Mouse (Mus musculus) midbrain, embryonic 13.5 days (tissue): ENCODE measurements at regions not wholly inside any gene's neighbourhood (a gene's known extent, or its start where the extent isn't known, plus 50 kb on each side); places are given as distances from the start of the nearest gene placed in this dataset.

Experiments used
- ATAC-seq: fragments of 200-750 bp; cut with Nextera tagmentation; 2 replicates; pipeline ENCODE4 v1.8.0; 2017; ENCODE audit warnings: mild to moderate bottlenecking, moderate TSS enrichment, moderate library complexity
- H3K27ac ChIP-seq: fragments of 300-500 bp; sonication (generic); 2 replicates; pipeline ENCODE4 v1.5.1; 2015; ENCODE audit warnings: inconsistent platforms, mild to moderate bottlenecking, moderate library complexity
- H3K27me3 ChIP-seq: fragments of 300-500 bp; sonication (generic); 2 replicates; pipeline ENCODE4 v1.6.1; 2015; ENCODE audit warnings: mild to moderate bottlenecking, inconsistent platforms
- H3K36me3 ChIP-seq: fragments of 300-500 bp; sonication (generic); 2 replicates; pipeline ENCODE4 v1.6.1; 2015; ENCODE audit warnings: mild to moderate bottlenecking, inconsistent platforms
- H3K4me1 ChIP-seq: fragments of 300-500 bp; sonication (generic); replicated peaks from 2 replicates; pipeline ENCODE4 v1.6.1; 2015; ENCODE audit warnings: inconsistent platforms
- H3K4me2 ChIP-seq: fragments of 300-500 bp; sonication (generic); replicated peaks from 2 replicates; pipeline ENCODE4 v1.6.1; 2015; ENCODE audit warnings: moderate library complexity, mild to moderate bottlenecking, inconsistent platforms
- H3K4me3 ChIP-seq: fragments of 300-500 bp; sonication (generic); replicated peaks from 2 replicates; pipeline ENCODE4 v1.5.1; 2015; ENCODE audit warnings: mild to moderate bottlenecking, inconsistent platforms
- H3K9ac ChIP-seq: fragments of 300-500 bp; sonication (generic); replicated peaks from 2 replicates; pipeline ENCODE4 v1.6.1; 2015; ENCODE audit warnings: mild to moderate bottlenecking, inconsistent platforms
- H3K9me3 ChIP-seq: fragments of 300-500 bp; sonication (generic); 2 replicates; pipeline ENCODE4 v1.6.1; 2016; ENCODE audit warnings: mild to moderate bottlenecking, inconsistent platforms
- WGBS: fragments of 180-500 bp; shearing (Covaris S2); methylation state at CpG from one replicate; pipeline ENCODE4 v1.1.7; 2015; 5-methylcytosine and 5-hydroxymethylcytosine counted together

DNA sequence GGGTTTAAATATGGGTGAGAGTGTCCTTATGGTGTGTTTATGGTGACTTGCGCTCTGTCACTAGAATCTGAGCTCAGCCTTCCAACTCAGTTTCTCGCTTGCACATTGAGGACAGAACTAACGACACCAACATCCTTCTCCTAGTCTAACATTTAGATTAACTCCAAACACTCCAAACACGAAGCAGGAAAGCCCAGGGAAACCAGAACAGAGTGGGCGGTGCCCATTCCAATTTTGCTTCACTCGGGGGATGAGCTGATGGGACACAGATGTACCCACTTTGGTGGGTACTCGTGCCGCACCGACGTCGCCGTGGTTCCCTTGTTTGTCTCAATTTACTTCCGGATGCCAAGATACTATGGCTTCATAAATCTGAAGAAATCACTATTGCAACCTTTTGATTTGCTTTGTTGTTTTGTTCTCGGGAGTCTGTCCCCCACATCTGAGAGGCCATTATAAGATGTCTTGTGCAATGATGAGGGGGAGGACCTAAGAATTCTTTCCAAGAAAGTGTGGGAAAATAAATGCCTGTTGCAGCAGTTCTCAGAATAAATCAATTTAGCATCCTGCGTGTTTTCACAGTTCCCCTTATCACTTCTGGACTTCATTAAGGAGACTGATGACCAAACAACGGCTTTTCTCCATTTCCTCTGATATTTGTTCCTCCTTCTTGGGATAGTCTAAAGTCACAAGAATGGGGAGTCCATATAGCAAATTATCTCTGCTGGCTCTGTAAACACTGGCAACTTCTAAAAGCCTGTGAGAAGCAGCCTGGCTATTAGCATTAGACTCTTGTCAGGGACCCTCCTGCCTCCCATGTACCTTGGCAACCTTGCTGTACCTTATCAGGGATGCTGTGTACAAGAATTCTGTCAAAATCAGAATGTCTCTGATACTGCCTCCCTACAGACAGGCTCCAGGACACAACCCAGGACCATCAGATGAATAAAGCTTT is 96.2 kb upstream of the Klf9 start:
- H3K4me1 ChIP-seq = no peaks in the 10 kb centered on the region
- no peak overlapping the region for H3K4me2 ChIP-seq
- no peaks in the 10 kb centered on the region for H3K36me3 ChIP-seq
- H3K4me3 ChIP-seq = no peak overlapping the region
- 91% methylated on average over 16 of the region's 16 CpGs for WGBS
- H3K9me3 ChIP-seq = no peaks in the 10 kb centered on the region
- H3K27ac ChIP-seq = no peak overlapping the region
- no peaks in the 10 kb centered on the region for H3K27me3 ChIP-seq
- H3K9ac ChIP-seq = no peak overlapping the region
- ATAC-seq = no peak

DNA sequence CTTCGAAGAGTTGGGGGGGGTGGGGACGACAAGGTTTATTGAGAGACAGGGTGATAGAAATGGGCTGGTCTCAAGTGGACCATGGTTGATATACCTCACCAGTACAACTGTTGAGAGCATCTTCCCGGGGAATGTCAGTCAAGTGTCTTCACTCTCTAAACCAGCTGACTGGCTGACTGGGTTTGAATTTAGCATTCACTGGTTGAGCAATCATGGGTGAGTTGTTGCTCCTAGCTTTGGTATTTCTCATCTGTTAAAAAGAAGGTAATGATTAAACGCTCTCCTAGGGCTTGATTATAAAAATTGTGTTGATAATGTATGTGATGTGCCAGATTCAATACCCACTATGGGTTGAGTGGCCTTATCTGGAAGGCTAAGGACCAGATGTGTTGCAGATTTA is 89.6 kb upstream of the Klf9 start:
- Histone ChIP-seq H3K4me2 (no peak overlapping the region), H3K9ac (no peak overlapping the region), H3K27ac (no peak overlapping the region), H3K9me3 (no peaks in the 10 kb centered on the region), H3K36me3 (no peaks in the 10 kb centered on the region), H3K4me3 (no peak overlapping the region), H3K4me1 (no peaks in the 10 kb centered on the region), H3K27me3 (peaks cover 3% of the 10 kb centered on the region; the same call in 1 of the 2 replicates)
- ATAC-seq = no peak
- WGBS = 94% methylated on average over 4 of the region's 4 CpGs

DNA sequence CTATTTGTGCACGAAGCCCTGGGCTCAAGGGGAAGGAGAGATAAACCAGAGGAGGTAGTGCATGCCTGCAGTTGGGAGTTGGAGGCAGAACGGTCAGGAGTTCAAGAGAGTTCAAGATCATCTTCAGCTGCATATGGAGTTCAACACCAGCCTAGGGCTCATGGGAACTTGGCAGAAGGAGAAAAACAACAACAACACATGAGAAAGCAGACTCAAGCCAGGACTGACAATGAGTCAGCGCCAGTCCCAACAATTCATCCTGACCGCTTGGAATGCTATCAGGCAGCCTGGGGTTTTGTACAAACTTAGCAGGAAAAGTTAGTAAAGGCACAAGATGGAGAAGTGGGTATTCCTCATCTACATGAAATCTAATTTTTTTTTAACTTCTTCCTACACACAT is 86.6 kb upstream of the Klf9 start:
- H3K4me1 ChIP-seq = peaks cover 18% of the 10 kb centered on the region
- no peak overlapping the region for H3K4me2 ChIP-seq
- 79% methylated on average over 4 of the region's 4 CpGs for WGBS
- no peak overlapping the region for H3K27ac ChIP-seq
- no peaks in the 10 kb centered on the region for H3K36me3 ChIP-seq
- peaks cover 3% of the 10 kb centered on the region; the same call in 1 of the 2 replicates for H3K27me3 ChIP-seq
- H3K9ac ChIP-seq = no peak overlapping the region
- no peak for ATAC-seq
- no peaks in the 10 kb centered on the region for H3K9me3 ChIP-seq
- no peak overlapping the region for H3K4me3 ChIP-seq

DNA sequence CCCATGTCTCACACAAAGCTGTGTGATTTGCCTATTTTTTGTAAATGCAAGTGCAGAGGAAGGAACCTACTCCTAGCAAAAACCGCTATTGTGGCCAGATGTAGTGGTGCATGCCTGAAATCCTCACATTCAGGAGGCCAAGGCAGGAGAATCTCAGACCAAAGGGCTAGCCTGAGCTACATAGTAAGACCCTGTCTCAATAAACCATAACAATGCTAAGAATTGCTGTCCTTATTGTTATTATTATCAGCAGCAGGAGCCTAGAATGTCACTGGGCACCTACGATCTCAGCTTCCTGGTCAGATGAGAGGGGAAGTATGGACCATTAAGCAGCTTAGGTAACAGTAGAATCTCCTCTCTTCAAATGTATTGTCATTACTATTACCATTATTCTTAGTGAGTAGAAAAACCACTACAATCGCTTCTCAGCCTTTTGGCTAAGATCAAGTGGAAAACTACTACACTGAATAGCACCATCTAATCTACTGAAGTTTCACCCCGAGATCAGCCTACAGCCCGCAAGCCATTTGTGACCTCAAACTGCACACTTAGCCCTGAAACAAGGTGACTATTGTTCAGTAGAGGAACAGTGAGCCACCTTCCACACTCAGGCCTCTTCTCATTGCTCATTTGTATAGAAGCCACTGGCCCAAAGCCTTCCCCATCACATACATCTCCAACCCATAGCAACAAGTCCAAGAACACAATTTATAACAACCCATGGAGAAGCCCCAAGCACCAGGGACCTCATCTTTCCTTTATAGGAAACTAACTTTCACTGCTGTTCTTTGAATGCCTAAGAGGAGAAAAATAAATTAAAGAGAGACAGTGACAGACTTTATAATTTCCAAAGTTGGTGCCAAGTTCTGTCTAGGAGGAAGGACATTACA is 84.9 kb upstream of the Klf9 start:
- H3K36me3 ChIP-seq = no peaks in the 10 kb centered on the region

DNA sequence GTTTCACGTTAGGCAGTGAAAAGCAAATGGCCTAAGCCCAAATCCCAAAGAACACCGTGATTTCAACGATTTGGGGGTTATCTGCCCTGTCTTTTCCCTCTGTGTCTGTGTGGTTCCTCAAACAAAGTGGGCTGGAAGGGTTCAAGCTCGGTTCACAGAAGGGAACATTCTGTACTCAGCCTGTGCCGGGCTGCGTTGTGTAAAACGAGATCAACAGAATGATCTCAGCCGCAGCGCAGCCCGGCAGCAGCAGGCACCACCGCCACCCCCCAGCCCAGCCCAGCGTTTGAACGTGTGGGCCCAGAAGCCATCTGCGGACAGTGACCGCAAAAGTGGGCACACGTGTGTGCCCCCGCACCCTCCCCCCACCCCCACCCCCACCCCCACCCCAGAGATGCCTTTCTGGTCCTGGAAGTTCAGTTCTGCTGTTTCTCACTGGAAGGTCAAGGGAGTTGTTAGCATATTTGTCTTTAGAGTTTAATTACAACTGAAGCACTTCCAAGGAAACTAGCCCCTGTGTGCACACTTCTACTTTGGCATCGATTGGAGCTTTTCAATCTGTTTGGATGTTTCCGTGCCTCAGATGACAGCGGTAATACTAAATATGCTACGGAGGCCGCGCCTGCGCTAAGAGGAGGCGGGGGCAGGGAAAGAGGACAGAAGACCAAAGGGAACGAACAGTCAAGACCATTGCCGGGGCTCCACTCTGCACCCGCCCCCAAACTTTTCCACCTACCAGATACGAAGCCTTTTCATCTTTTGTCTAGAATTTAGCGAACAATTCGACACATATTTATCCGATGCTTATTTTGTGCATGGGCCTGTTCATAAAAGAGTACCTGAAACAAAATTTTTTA is 83.9 kb upstream of the Klf9 start:
- H3K9ac ChIP-seq = peak overlapping the region; percentile 36
- peak overlapping the region; percentile 61 for H3K4me2 ChIP-seq
- peaks cover 3% of the 10 kb centered on the region; the same call in 1 of the 2 replicates for H3K27me3 ChIP-seq
- peak overlapping the region; percentile 40 for H3K4me3 ChIP-seq
- peak; percentile 89 for ATAC-seq
- H3K36me3 ChIP-seq = no peaks in the 10 kb centered on the region
- WGBS = 3% methylated on average over 31 of the region's 32 CpGs
- no peaks in the 10 kb centered on the region for H3K9me3 ChIP-seq
- H3K4me1 ChIP-seq = peaks cover 18% of the 10 kb centered on the region
- H3K27ac ChIP-seq = no peak overlapping the region

More for the DNA sequence above, 84.9 kb upstream of the Klf9 start:
- Histone ChIP-seq H3K4me3 (no peak overlapping the region), H3K27me3 (peaks cover 3% of the 10 kb centered on the region; the same call in 1 of the 2 replicates), H3K27ac (no peak overlapping the region), H3K4me1 (peaks cover 18% of the 10 kb centered on the region), H3K9me3 (no peaks in the 10 kb centered on the region), H3K9ac (no peak overlapping the region), H3K4me2 (peak overlapping the region; percentile 61)
- WGBS = 77% methylated on average over 5 of the region's 5 CpGs
- ATAC-seq = no peak

DNA sequence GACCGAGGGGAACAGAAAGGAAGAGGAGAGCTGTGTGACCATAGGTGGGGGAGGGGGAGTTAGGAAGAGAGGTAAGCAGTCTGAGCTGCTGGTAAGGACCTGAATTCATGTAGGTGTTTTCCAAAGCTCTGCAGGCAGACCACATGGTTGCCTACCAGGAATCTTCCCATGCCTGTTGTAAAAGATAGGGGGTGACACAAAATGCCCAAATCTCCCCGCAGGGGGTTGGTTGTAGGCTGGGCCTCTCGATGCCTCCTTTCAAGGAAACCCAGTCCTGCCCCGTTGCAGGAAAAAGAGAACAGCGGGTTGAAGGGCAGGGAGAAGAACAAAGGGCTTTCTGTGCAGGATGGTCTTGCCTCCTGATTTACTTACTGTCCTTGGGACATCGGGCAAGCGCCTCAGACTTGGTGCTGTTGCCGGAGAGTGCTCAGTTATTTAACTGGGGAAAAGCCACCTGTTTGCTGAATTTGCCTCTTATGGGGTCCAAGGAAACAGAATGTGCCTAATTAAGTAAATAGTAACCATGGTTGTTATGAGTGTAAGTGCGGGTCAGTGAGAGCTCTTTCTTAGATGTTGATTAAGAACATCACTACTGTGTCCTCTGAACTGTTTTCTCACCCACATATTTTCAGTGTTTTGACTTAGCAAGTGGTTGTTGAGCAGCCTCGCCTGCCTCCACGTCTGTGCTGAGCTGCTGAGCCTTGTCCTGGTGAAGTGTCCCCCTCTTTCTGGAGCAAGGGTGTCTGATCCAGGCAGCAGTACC is 83.1 kb upstream of the Klf9 start:
- Histone ChIP-seq H3K27me3 (peaks cover 3% of the 10 kb centered on the region; the same call in 1 of the 2 replicates), H3K9me3 (no peaks in the 10 kb centered on the region), H3K4me2 (peak overlapping the region; percentile 61), H3K4me1 (peaks cover 18% of the 10 kb centered on the region), H3K27ac (no peak overlapping the region), H3K36me3 (no peaks in the 10 kb centered on the region), H3K4me3 (peak overlapping the region; percentile 40), H3K9ac (peak overlapping the region; percentile 36)
- ATAC-seq = peak; percentile 71
- 18% methylated on average over 11 of the region's 11 CpGs for WGBS

DNA sequence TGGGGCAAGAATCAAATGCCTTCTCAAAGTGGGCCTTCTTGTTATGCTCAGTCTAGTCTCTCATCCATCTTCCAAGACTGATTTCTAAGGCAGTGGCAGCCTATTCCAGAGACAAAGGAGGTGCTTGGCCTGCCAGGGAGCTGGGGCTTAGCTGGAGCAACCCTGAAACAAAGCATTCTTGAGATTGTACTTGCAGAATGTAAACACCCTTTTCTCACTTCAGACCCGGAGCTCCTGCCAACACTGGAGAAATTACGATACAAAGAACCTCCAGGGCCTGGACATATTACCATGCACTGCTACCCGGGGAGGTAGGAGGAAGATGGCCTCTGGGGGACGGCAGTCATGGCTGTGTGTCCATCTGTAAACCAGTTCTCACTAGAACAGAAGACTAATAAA is 82.5 kb upstream of the Klf9 start:
- Histone ChIP-seq H3K4me3 (no peak overlapping the region), H3K9me3 (no peaks in the 10 kb centered on the region), H3K27me3 (peaks cover 3% of the 10 kb centered on the region; the same call in 1 of the 2 replicates), H3K4me2 (no peak overlapping the region), H3K9ac (no peak overlapping the region), H3K4me1 (peaks cover 18% of the 10 kb centered on the region), H3K27ac (no peak overlapping the region), H3K36me3 (no peaks in the 10 kb centered on the region)
- WGBS = 37% methylated on average over 4 of the region's 4 CpGs
- ATAC-seq = no peak

DNA sequence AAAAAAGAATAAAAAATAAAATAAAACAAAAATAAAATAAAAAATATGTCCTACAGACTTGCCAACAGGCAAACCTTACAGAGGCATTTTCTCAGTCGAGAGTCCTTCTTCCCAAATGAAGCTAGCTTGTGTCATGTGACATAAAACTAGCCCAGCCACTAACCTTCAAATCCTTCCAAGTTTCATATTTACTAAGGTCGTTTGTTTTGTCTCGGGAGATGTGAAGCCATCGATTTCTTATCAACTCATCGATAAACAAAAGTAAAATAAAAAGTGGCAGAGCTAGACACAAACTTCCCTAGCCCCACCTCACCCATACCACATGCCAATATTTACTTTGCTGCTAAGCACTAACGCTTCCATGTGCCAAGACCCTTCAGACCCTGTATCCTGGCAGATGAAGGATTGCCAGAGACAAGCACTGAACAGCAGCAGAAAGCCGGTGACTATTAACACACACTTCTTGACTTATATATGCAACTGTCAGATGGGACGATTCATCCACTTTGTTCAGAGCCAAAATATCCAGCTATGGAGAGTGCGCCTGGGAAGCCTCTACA is 79.9 kb upstream of the Klf9 start:
- no peak overlapping the region for H3K9ac ChIP-seq
- no peak overlapping the region for H3K27ac ChIP-seq
- no peaks in the 10 kb centered on the region for H3K36me3 ChIP-seq
- 89% methylated on average over 9 of the region's 9 CpGs for WGBS
- H3K9me3 ChIP-seq = no peaks in the 10 kb centered on the region
- no peak overlapping the region for H3K4me3 ChIP-seq
- no peak for ATAC-seq
- H3K27me3 ChIP-seq = peaks cover 3% of the 10 kb centered on the region; the same call in 1 of the 2 replicates
- H3K4me2 ChIP-seq = no peak overlapping the region
- H3K4me1 ChIP-seq = peaks cover 18% of the 10 kb centered on the region

DNA sequence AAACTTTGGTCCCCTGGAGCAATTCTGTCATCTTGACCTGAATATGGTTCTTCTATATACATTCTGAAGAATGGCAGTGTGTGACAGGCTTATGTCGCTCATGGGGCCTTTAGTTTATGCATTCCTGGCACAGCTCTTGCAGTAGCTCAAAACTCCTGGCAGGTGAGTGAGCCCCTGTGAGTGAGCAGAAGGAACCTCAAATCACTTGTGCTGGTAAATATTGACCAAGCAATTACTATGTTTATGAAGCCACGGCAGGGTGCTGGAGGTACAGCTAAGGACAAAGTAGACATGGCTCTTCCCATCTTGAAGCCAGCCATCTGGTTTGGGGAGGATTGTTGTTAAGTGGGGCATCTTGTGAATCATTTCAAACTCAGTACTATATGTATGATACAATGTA is 79.1 kb upstream of the Klf9 start:
- H3K4me1 ChIP-seq = peaks cover 16% of the 10 kb centered on the region
- no peaks in the 10 kb centered on the region for H3K27me3 ChIP-seq
- 87% methylated on average over 2 of the region's 2 CpGs for WGBS
- no peak overlapping the region for H3K4me3 ChIP-seq
- H3K36me3 ChIP-seq = no peaks in the 10 kb centered on the region
- H3K9me3 ChIP-seq = no peaks in the 10 kb centered on the region
- no peak overlapping the region for H3K27ac ChIP-seq
- no peak for ATAC-seq
- no peak overlapping the region for H3K4me2 ChIP-seq
- H3K9ac ChIP-seq = no peak overlapping the region

DNA sequence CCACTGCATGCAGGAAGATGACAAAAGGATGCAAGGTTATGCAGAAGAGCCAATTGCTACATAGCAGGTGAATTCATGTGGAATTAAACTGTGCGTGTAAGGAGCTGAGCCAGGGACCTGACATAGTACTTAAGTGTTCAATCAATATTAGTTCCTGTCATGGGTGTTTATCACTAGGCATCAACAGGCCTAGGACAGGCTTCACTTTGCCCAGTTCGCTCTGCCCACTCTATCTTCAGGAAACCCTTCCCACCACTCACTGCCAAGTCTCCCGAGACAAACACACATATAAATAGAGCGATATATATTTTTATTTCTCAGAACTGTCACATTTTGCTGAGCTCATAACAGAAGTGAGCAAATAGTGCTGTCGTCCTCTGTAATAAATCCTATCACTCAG is 78.2 kb upstream of the Klf9 start:
- no peak overlapping the region for H3K4me3 ChIP-seq
- ATAC-seq = no peak

More for the DNA sequence above, 78.2 kb upstream of the Klf9 start:
- H3K9me3 ChIP-seq = no peaks in the 10 kb centered on the region
- H3K27me3 ChIP-seq = no peaks in the 10 kb centered on the region
- H3K4me1 ChIP-seq = peaks cover 6% of the 10 kb centered on the region
- H3K4me2 ChIP-seq = no peak overlapping the region
- WGBS = 92% methylated on average over 5 of the region's 5 CpGs
- H3K9ac ChIP-seq = no peak overlapping the region
- H3K36me3 ChIP-seq = no peaks in the 10 kb centered on the region
- H3K27ac ChIP-seq = no peak overlapping the region
